Mouse (Mus musculus) kidney, adult 2 months (tissue): Measurements from ENCODE around the gene Relb.

Experiments
- CTCF ChIP-seq: fragments of 200-500 bp; conservative IDR thresholded peaks from 2 replicates; pipeline ENCODE4 v1.5.1; 2011; ENCODE audit warnings: low read depth, mild to moderate bottlenecking, control low read depth, low read length, moderate library complexity, mixed read lengths; ENCODE audit not compliant: insufficient read depth, insufficient read length
- POLR2A ChIP-seq: fragments of 200-500 bp; IDR thresholded peaks from one replicate; pipeline ENCODE4 v1.6.1; 2011; ENCODE audit warnings: low read depth, low read length, control low read depth

DNA sequence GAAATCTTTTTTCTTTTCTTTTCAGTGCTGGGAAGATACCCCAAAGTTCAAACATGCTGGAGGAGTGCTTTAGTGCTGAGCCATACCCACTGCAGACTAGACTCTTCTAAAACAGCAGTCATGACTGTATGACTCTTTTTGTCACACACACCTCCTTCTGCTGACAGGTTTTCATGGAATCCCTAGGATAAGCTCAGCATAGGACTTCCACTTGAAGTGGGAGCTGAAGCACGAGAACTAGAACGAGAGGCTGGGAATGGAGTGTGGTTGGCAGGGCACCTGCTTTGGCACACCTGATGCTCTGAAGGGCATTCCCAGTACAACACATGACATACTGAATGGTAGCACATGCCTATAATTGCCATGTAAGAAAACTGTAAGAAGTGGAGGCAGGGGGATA is 23.4 kb upstream of the Relb start:
- TF ChIP-seq CTCF = no peak
- TF ChIP-seq POLR2A = no peak
